8 mouse cellular contexts compared by ENCODE assay signal in the genomic region with DNA sequence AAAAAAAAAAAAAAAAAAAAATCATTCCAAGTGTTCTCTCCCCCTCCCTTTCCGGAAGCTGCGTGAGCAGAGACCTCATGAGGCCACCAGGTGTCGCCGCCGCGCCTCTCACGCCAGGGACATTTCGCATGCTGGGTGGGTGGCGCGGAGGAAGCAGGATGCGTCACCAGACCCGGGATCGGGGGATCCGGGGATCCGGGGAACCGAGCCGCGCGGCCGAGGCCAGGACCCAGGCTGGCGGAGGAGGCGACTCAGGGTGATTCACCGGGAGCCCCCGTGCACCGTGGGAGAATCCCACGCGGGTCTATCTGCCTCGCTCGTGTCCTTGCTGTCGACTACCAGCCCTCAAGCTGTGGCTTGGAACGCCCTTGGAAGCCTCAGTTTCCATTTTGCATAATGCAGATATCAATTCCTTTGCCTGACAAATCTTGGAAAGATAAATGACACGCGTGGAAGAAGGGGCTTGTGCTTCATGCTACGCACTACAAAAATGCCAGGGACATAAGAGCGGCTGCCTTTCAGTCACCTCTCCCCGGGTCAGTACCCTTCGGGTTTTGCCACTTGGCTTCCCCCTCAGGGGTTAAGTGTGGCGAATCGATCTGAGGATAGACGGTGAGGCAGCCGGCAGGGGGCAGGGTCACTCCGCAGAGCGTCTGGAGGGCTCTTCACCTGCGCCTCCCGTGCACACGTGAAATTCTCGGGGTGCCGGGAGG. TPM values are rescaled to one million over a fixed set of nuclear protein-coding genes. Genes with fewer than 3 reads are reported as not detected.
DNase-seq lines count a peak whose midpoint lies in the region; ATAC-seq and TF ChIP-seq lines count a peak whose summit lies in the region.

No protein-coding gene starts in this region.

- H3K9me3 ChIP-seq in heart, embryonic 11.5 days (replicated peaks; ENCODE audit: control insufficient read depth, low read length), result no peaks in the 10 kb centered on the region
- H3K9me3 ChIP-seq in kidney, embryonic 16.5 days (ENCODE audit: low read length), result no peaks in the 10 kb centered on the region

- TF ChIP-seq POLR2A in embryonic fibroblast, embryonic 13.5 days (IDR thresholded peaks at IDR 0.05; ENCODE audit: low read depth, low read length), result peak; percentile 47; the same call in 1 of the 2 replicates
- no peak for TF ChIP-seq POLR2A in liver, adult 2 months (IDR thresholded peaks at IDR 0.05; ENCODE audit: extremely low read depth, insufficient read depth, low read length)

- H3K27me3 ChIP-seq in C2C12 (ENCODE audit: control insufficient read depth, insufficient read depth, insufficient read length), result no peaks in the 10 kb centered on the region
- H3K27me3 ChIP-seq in heart, embryonic 11.5 days (ENCODE audit: control insufficient read depth, insufficient read depth, low read length), result peaks cover 15% of the 10 kb centered on the region
- peaks cover 33% of the 10 kb centered on the region for H3K27me3 ChIP-seq in kidney, embryonic 16.5 days (ENCODE audit: insufficient read depth, low read length)
- no peaks in the 10 kb centered on the region; the same call in 1 of the 2 replicates for H3K27me3 ChIP-seq in liver, adult 2 months (ENCODE audit: control insufficient read depth, insufficient read depth, low read length)

- peak; percentile 94 for TF ChIP-seq CTCF in C2C12 (IDR thresholded peaks at IDR 0.05; ENCODE audit: control insufficient read depth, insufficient read depth, insufficient read length)
- peak; percentile 92 for TF ChIP-seq CTCF in embryonic fibroblast, embryonic 13.5 days (IDR thresholded peaks at IDR 0.05; ENCODE audit: borderline replicate concordance, insufficient read depth, low read length)
- TF ChIP-seq CTCF in liver, adult 2 months (IDR thresholded peaks at IDR 0.05; ENCODE audit: low read depth, low read length), result peak; percentile 90

- ATAC-seq in heart, embryonic 11.5 days (replicated peaks; ENCODE audit: insufficient number of reproducible peaks, low FRiP score, low TSS enrichment), result no peak
- peak; percentile 22; the same call in 1 of the 2 replicates for ATAC-seq in kidney, embryonic 16.5 days (ENCODE audit: low FRiP score, low TSS enrichment)
- peak; percentile 52; the same call in 1 of the 2 replicates for ATAC-seq in monocyte, adult 5-6 weeks (replicated peaks; ENCODE audit: insufficient number of reproducible peaks, low FRiP score, low TSS enrichment, poor library complexity, severe bottlenecking)

- 0% methylated on average over 48 of the region's 48 CpGs for WGBS in heart, embryonic 11.5 days (ENCODE audit: insufficient replicate concordance)
- under 1% methylated on average over 48 of the region's 48 CpGs for WGBS in kidney, embryonic 16.5 days
- under 1% methylated on average over 48 of the region's 48 CpGs for WGBS in liver, adult 2 months

- H3K4me1 ChIP-seq in embryonic fibroblast, embryonic 13.5 days (ENCODE audit: control insufficient read depth, insufficient read depth, low read length), result peaks cover 4% of the 10 kb centered on the region
- peaks cover 41% of the 10 kb centered on the region for H3K4me1 ChIP-seq in heart, embryonic 11.5 days (ENCODE audit: control insufficient read depth, insufficient read depth, low read length)
- peaks cover 46% of the 10 kb centered on the region for H3K4me1 ChIP-seq in kidney, embryonic 16.5 days (ENCODE audit: insufficient read depth, low read length)
- H3K4me1 ChIP-seq in liver, adult 2 months (ENCODE audit: control insufficient read depth, insufficient read depth, low read length), result peaks cover 21% of the 10 kb centered on the region

- peak overlapping the region; percentile 77 for H3K9ac ChIP-seq in heart, embryonic 11.5 days (ENCODE audit: low read depth, low read length)
- peak overlapping the region; percentile 71 for H3K9ac ChIP-seq in kidney, embryonic 16.5 days (replicated peaks; ENCODE audit: low read length)
- peak overlapping the region; percentile 49 for H3K9ac ChIP-seq in liver, adult 2 months (ENCODE audit: low read depth, low read length)

- peaks cover 19% of the 10 kb centered on the region for H3K79me2 ChIP-seq in C2C12 (ENCODE audit: control insufficient read depth, insufficient read depth)
- H3K79me2 ChIP-seq in liver, adult 2 months (ENCODE audit: control insufficient read depth, insufficient read depth, low read length), result no peaks in the 10 kb centered on the region

- peak overlapping the region; percentile 97 for H3K27ac ChIP-seq in embryonic fibroblast, embryonic 13.5 days (ENCODE audit: insufficient read depth, low read length)
- H3K27ac ChIP-seq in heart, embryonic 11.5 days (ENCODE audit: low read depth, low read length), result peak overlapping the region; percentile 88
- peak overlapping the region; percentile 90 for H3K27ac ChIP-seq in kidney, embryonic 16.5 days (ENCODE audit: low read length)
- 0 out of 2 replicates have a peak overlapping the region, but pooled peaks have one; percentile 52 for H3K27ac ChIP-seq in liver, adult 2 months (replicated peaks; ENCODE audit: insufficient read depth, low read depth, low read length)

- DNase-seq in brain, adult 2 months (ENCODE audit: low read depth, low spot score), result peak; percentile 97
- peak; percentile 65 for DNase-seq in liver, adult 2 months (ENCODE audit: extremely low read depth, low read depth, low spot score)
- DNase-seq in spleen, postnatal 36 days (ENCODE audit: low spot score in 2 of 2), result peak; percentile 79 to 86

- H3K4me2 ChIP-seq in heart, embryonic 11.5 days, result peak overlapping the region; percentile 88
- H3K4me2 ChIP-seq in kidney, embryonic 16.5 days (replicated peaks; ENCODE audit: low read depth, low read length), result peak overlapping the region; percentile 93

- H3K4me3 ChIP-seq in C2C12 (ENCODE audit: insufficient read depth, poor library complexity, severe bottlenecking), result peak overlapping the region; percentile 37
- peak overlapping the region; percentile 59 for H3K4me3 ChIP-seq in embryonic fibroblast, embryonic 13.5 days (ENCODE audit: insufficient read depth, low read length)
- peak overlapping the region; percentile 52 for H3K4me3 ChIP-seq in heart, embryonic 11.5 days (ENCODE audit: low read depth, low read length)
- H3K4me3 ChIP-seq in kidney, embryonic 16.5 days (ENCODE audit: low read length), result peak overlapping the region; percentile 59
- peak overlapping the region; percentile 52 for H3K4me3 ChIP-seq in liver, adult 2 months (ENCODE audit: insufficient read depth, low read depth, low read length)

- peaks cover 6% of the 10 kb centered on the region for H3K36me3 ChIP-seq in C2C12 (ENCODE audit: control insufficient read depth, insufficient read depth)
- H3K36me3 ChIP-seq in heart, embryonic 11.5 days (ENCODE audit: control insufficient read depth, insufficient read depth, low read length), result no peaks in the 10 kb centered on the region
- H3K36me3 ChIP-seq in kidney, embryonic 16.5 days (ENCODE audit: insufficient read depth, low read length), result no peaks in the 10 kb centered on the region
- H3K36me3 ChIP-seq in liver, adult 2 months (ENCODE audit: control insufficient read depth, insufficient read depth, low read length), result no peaks in the 10 kb centered on the region

- H3ac ChIP-seq in C2C12 (ENCODE audit: control insufficient read depth, insufficient read length, low read depth), result peak overlapping the region; percentile 74

- peaks cover 9% of the 10 kb centered on the region for H3K79me3 ChIP-seq in C2C12 (ENCODE audit: low read depth)

TF ChIP-seq in C2C12, 6 proteins besides CTCF, POLR2A, EP300 and RAD21:
- TF ChIP-seq MAX (IDR thresholded peaks at IDR 0.05) (peak; percentile 55), USF1 (IDR thresholded peaks at IDR 0.05; ENCODE audit: low read depth) (no peak)

RNA-seq across cellular contexts. Expression of gene Gadd45b, which starts 1.1 kb away (rescaled TPM):
- 37.2 TPM for polyA plus RNA-seq in C2C12 (2012; fragmentation: generic; extraction: Trizol)
- 38.3 and 45.7 TPM in 2 replicates for polyA plus RNA-seq in embryonic fibroblast, embryonic 13.5 days (2011; ENCODE audit: insufficient read length, low read depth, missing spikeins)
- 21.3 and 25.6 TPM in 2 replicates for polyA plus RNA-seq in heart, embryonic 11.5 days (2014; fragmentation: Nextera tagmentation; extraction: Ambion mirVana)
- 22.3 and 24.1 TPM in 2 replicates for polyA plus RNA-seq in kidney, embryonic 16.5 days (2015; fragmentation: Nextera tagmentation; extraction: Ambion mirVana)
- 2.1 and 8.3 TPM in 2 replicates for total RNA-seq in liver, adult 2 months (2014; rRNA removed)
- 1.4 and 1.8 TPM in 2 replicates for polyA plus RNA-seq in liver, adult 2 months (2012; rRNA removed)
- total RNA-seq in monocyte, adult 5-6 weeks (2017), result 18.9 to 25.8 TPM (median 22.5 TPM) in 3 replicates

RNA-seq across cellular contexts. Expression of gene Lmnb2, which starts 10.7 kb away (rescaled TPM):
- 66.4 TPM for polyA plus RNA-seq in C2C12 (2012; fragmentation: generic; extraction: Trizol)
- polyA plus RNA-seq in embryonic fibroblast, embryonic 13.5 days (2011; ENCODE audit: insufficient read length, low read depth, missing spikeins), result 14.1 and 14.7 TPM in 2 replicates
- polyA plus RNA-seq in heart, embryonic 11.5 days (2014; fragmentation: Nextera tagmentation; extraction: Ambion mirVana), result 7.9 and 11.6 TPM in 2 replicates
- 61.8 and 62.4 TPM in 2 replicates for polyA plus RNA-seq in kidney, embryonic 16.5 days (2015; fragmentation: Nextera tagmentation; extraction: Ambion mirVana)
- 3.2 and 3.3 TPM in 2 replicates for total RNA-seq in liver, adult 2 months (2014; rRNA removed)
- 5.5 and 6.6 TPM in 2 replicates for polyA plus RNA-seq in liver, adult 2 months (2012; rRNA removed)
- total RNA-seq in monocyte, adult 5-6 weeks (2017), result 2.3 to 8.5 TPM (median 3.8 TPM) in 3 replicates

RNA-seq across cellular contexts. Expression of gene Timm13, which starts 28.0 kb away (rescaled TPM):
- 263 TPM for polyA plus RNA-seq in C2C12 (2012; fragmentation: generic; extraction: Trizol)
- 75.8 and 89.2 TPM in 2 replicates for polyA plus RNA-seq in embryonic fibroblast, embryonic 13.5 days (2011; ENCODE audit: insufficient read length, low read depth, missing spikeins)
- polyA plus RNA-seq in heart, embryonic 11.5 days (2014; fragmentation: Nextera tagmentation; extraction: Ambion mirVana), result 300 and 340 TPM in 2 replicates
- 361 and 376 TPM in 2 replicates for polyA plus RNA-seq in kidney, embryonic 16.5 days (2015; fragmentation: Nextera tagmentation; extraction: Ambion mirVana)
- 79.9 and 87.7 TPM in 2 replicates for total RNA-seq in liver, adult 2 months (2014; rRNA removed)
- 369 and 388 TPM in 2 replicates for polyA plus RNA-seq in liver, adult 2 months (2012; rRNA removed)
- total RNA-seq in monocyte, adult 5-6 weeks (2017), result 14.6 to 43.9 TPM (median 30.8 TPM) in 3 replicates

RNA-seq across cellular contexts. Expression of gene Tmprss9, which starts 57.1 kb away (rescaled TPM):
- polyA plus RNA-seq in C2C12 (2012; fragmentation: generic; extraction: Trizol), result 0.02 TPM
- polyA plus RNA-seq in embryonic fibroblast, embryonic 13.5 days (2011; ENCODE audit: insufficient read length, low read depth, missing spikeins), result not detected in 2 replicates
- polyA plus RNA-seq in heart, embryonic 11.5 days (2014; fragmentation: Nextera tagmentation; extraction: Ambion mirVana), result not detected in 2 replicates
- polyA plus RNA-seq in kidney, embryonic 16.5 days (2015; fragmentation: Nextera tagmentation; extraction: Ambion mirVana), result 0.08 TPM in 1 of 2 replicates, not detected in the other
- total RNA-seq in liver, adult 2 months (2014; rRNA removed), result under 0.01 and 0.09 TPM in 2 replicates
- polyA plus RNA-seq in liver, adult 2 months (2012; rRNA removed), result 0.04 and 0.05 TPM in 2 replicates
- not detected in 3 replicates for total RNA-seq in monocyte, adult 5-6 weeks (2017)
